Mouse (Mus musculus): ENCODE data around the gene Unc5a. TPM values are rescaled to one million over a fixed set of nuclear protein-coding genes. Genes with fewer than 3 reads are reported as not detected.

Gene Unc5a
- not detected for polyA plus RNA-seq (2017; shearing (Covaris generic))

GRCm38 (mm10) chr13:54948531-54949493, at the start of gene Unc5a:
Gene Unc5a, plus strand, starts transcription at chr13:54949411.

GRCm38 (mm10) chr13:55021194-55021779, 72.1 kb downstream of the Unc5a start, which contains the start of gene Hk3:
Gene Hk3, minus strand, starts transcription at chr13:55021385.

Other genes with a start within 250 kb of the Unc5a start
- gene Cdhr2, start 247.9 kb upstream of the Unc5a start, polyA plus RNA-seq (2017; shearing (Covaris generic)) = not detected
- gene Gprin1, start 199.5 kb upstream of the Unc5a start, polyA plus RNA-seq (2017; shearing (Covaris generic)) = not detected
- gene Sncb, start 182.8 kb upstream of the Unc5a start, polyA plus RNA-seq (2017; shearing (Covaris generic)) = 0.40 TPM
- not detected for gene Eif4e1b, start 165.4 kb upstream of the Unc5a start, polyA plus RNA-seq (2017; shearing (Covaris generic))
- 6.8 TPM for gene Tspan17, start 160.0 kb upstream of the Unc5a start, polyA plus RNA-seq (2017; shearing (Covaris generic))
- 1.1 TPM for gene Hk3, start 72.0 kb downstream of the Unc5a start, polyA plus RNA-seq (2017; shearing (Covaris generic))
- gene Uimc1, start 150.9 kb downstream of the Unc5a start, polyA plus RNA-seq (2017; shearing (Covaris generic)) = 69.7 TPM
- 38.6 TPM for gene Zfp346, start 155.9 kb downstream of the Unc5a start, polyA plus RNA-seq (2017; shearing (Covaris generic))
- gene Gm17617, start 184.1 kb downstream of the Unc5a start, polyA plus RNA-seq (2017; shearing (Covaris generic)) = not detected
- gene Fgfr4, start 203.2 kb downstream of the Unc5a start, polyA plus RNA-seq (2017; shearing (Covaris generic)) = not detected